Mouse (Mus musculus): ENCODE measurements around the gene Tns4. TPM values are rescaled to one million over a fixed set of nuclear protein-coding genes. Genes with fewer than 3 reads are reported as not detected.

The Tns4 gene
- total and polyA plus RNA-seq, 2 experiments from 2014 or later = 0.17 to 0.38 TPM

DNA sequence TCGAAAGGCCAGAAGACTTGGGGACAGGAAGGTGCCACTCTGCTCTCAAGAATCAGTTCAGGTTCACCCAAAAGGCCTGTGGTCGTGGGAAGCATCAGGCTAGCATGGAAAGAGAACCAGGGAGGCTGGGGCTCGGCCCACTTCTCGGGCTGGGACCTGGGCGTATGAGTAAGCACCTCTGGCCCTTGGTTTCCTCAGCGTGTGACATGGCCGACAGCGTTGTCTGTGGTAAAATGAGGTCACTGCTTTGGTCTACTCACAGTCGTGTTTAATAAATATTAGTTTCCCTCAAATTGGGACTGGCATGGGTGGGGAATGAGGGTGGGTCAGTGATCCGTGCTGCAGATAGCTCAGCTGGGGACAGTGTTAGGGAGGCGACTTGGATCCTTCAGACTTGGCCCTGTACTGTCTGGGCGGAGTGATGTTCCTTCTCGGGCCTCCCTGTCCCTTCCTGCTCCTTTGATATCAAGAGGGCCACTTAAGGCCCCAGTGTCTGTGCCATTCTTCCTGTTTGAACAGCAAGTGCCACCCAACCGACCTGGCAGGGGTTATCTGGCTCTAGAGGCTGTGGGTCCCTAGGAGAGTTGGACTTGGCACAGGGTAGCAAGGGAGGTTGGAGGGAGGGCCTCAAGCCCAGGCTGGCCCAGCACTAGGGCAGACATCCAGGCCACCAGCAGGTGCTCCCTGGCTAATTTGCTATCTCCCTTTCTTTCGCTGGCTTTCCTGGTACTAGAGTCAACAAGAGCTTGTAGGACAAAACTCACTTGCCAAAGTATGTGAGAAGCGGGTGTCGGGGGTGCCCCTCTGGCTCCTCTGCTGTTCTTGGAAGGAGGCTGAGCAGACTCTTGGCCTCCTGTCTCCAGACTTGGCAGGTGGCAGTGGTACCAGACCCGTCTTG, 38.9 kb upstream of the Tns4 start:
- no peak overlapping the region for H3K27ac ChIP-seq (ENCODE audit: low read depth, low read length)
- DNase-seq (ENCODE audit: low spot score) (no peak), ATAC-seq (ENCODE audit: low FRiP score) (no peak)
- H3K36me3 ChIP-seq (ENCODE audit: insufficient read depth, low read length) = no peaks in the 10 kb centered on the region
- no peak overlapping the region for H3K4me3 ChIP-seq (ENCODE audit: low read depth, low read length)
- no peaks in the 10 kb centered on the region for H3K9me3 ChIP-seq (ENCODE audit: low read length)
- H3K9ac ChIP-seq (replicated peaks; ENCODE audit: low read length, poor library complexity, severe bottlenecking) = no peak overlapping the region
- H3K27me3 ChIP-seq (ENCODE audit: insufficient read depth, low read length) = no peaks in the 10 kb centered on the region
- H3K4me2 ChIP-seq (ENCODE audit: low read depth, low read length, poor library complexity, severe bottlenecking) = no peak overlapping the region
- 86% methylated on average over 18 of the region's 18 CpGs for WGBS
- TF ChIP-seq CTCF (IDR thresholded peaks at IDR 0.05) = no peak
- H3K4me1 ChIP-seq (ENCODE audit: insufficient read depth, low read length) = peaks cover 7% of the 10 kb centered on the region

GRCm38 (mm10) chr11:99126482-99127253, 37.6 kb upstream of the Tns4 start:
- Histone ChIP-seq H3K36me3 (ENCODE audit: insufficient read depth, low read length) (no peaks in the 10 kb centered on the region), H3K9ac (replicated peaks; ENCODE audit: low read length, poor library complexity, severe bottlenecking) (no peak overlapping the region), H3K4me1 (ENCODE audit: insufficient read depth, low read length) (no peaks in the 10 kb centered on the region; the same call in 1 of the 2 replicates), H3K4me2 (ENCODE audit: low read depth, low read length, poor library complexity, severe bottlenecking) (no peak overlapping the region), H3K27me3 (ENCODE audit: insufficient read depth, low read length) (no peaks in the 10 kb centered on the region), H3K27ac (ENCODE audit: low read depth, low read length) (no peak overlapping the region), H3K9me3 (ENCODE audit: low read length) (no peaks in the 10 kb centered on the region), H3K4me3 (ENCODE audit: low read depth, low read length) (no peak overlapping the region)
- DNase-seq (ENCODE audit: low spot score) = no peak
- TF ChIP-seq CTCF (IDR thresholded peaks at IDR 0.05) = no peak
- ATAC-seq (ENCODE audit: low FRiP score) = no peak
- WGBS = 53% methylated on average over 5 of the region's 5 CpGs

- Histone ChIP-seq H3K27me3 (ENCODE audit: insufficient read depth, low read length) (no peaks in the 10 kb centered on the region), H3K4me3 (ENCODE audit: low read depth, low read length) (no peak overlapping the region), H3K27ac (ENCODE audit: low read depth, low read length) (no peak overlapping the region), H3K4me1 (ENCODE audit: insufficient read depth, low read length) (peaks cover 9% of the 10 kb centered on the region), H3K36me3 (ENCODE audit: insufficient read depth, low read length) (no peaks in the 10 kb centered on the region), H3K4me2 (ENCODE audit: low read depth, low read length, poor library complexity, severe bottlenecking) (no peak overlapping the region), H3K9me3 (ENCODE audit: low read length) (no peaks in the 10 kb centered on the region), H3K9ac (replicated peaks; ENCODE audit: low read length, poor library complexity, severe bottlenecking) (no peak overlapping the region)
- 38% methylated on average over 10 of the region's 10 CpGs for WGBS
- no peak for ATAC-seq (ENCODE audit: low FRiP score)
- DNase-seq (ENCODE audit: low spot score) = no peak
- no peak for TF ChIP-seq CTCF (IDR thresholded peaks at IDR 0.05)
Observed at GRCm38 (mm10) chr11:99124635-99125029, 35.5 kb upstream of the Tns4 start.

GRCm38 (mm10) chr11:99123977-99124634, 35.0 kb upstream of the Tns4 start:
- ATAC-seq (ENCODE audit: low FRiP score) = no peak
- Histone ChIP-seq H3K9me3 (ENCODE audit: low read length) (no peaks in the 10 kb centered on the region), H3K27ac (ENCODE audit: low read depth, low read length) (no peak overlapping the region), H3K4me2 (ENCODE audit: low read depth, low read length, poor library complexity, severe bottlenecking) (no peak overlapping the region), H3K9ac (replicated peaks; ENCODE audit: low read length, poor library complexity, severe bottlenecking) (no peak overlapping the region), H3K27me3 (ENCODE audit: insufficient read depth, low read length) (no peaks in the 10 kb centered on the region), H3K36me3 (ENCODE audit: insufficient read depth, low read length) (no peaks in the 10 kb centered on the region), H3K4me3 (ENCODE audit: low read depth, low read length) (no peak overlapping the region), H3K4me1 (ENCODE audit: insufficient read depth, low read length) (peaks cover 9% of the 10 kb centered on the region)
- peak; percentile 72 for TF ChIP-seq CTCF (IDR thresholded peaks at IDR 0.05)
- peak; percentile 74 for DNase-seq (ENCODE audit: low spot score)
- 39% methylated on average over 15 of the region's 15 CpGs for WGBS

DNA sequence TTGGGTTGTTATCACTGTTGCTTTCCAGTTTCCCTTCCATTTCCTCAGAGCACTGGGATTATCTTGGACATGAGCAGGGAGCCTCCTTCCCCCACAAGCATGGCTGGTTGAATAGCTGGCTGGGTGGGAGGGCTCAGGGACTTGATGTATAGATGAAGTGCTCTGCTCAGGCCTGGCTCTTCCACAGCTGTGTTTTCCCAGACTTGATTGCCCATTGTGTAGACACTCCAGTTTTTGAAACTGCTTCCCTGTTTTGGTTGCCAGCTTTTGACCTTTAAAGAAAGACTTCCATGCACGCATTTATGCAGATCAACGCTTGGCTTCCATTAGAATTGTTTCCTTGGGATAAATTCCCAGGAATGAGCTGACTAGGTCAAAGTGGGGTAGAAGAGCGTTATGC, 33.6 kb upstream of the Tns4 start:
- no peak overlapping the region for H3K4me2 ChIP-seq (ENCODE audit: low read depth, low read length, poor library complexity, severe bottlenecking)
- DNase-seq (ENCODE audit: low spot score) (no peak), ATAC-seq (ENCODE audit: low FRiP score) (no peak)
- no peaks in the 10 kb centered on the region for H3K9me3 ChIP-seq (ENCODE audit: low read length)
- H3K9ac ChIP-seq (replicated peaks; ENCODE audit: low read length, poor library complexity, severe bottlenecking) = no peak overlapping the region
- no peak overlapping the region for H3K27ac ChIP-seq (ENCODE audit: low read depth, low read length)
- TF ChIP-seq CTCF (IDR thresholded peaks at IDR 0.05) = no peak
- no peaks in the 10 kb centered on the region for H3K36me3 ChIP-seq (ENCODE audit: insufficient read depth, low read length)
- WGBS = 91% methylated on average over 3 of the region's 3 CpGs
- no peaks in the 10 kb centered on the region for H3K27me3 ChIP-seq (ENCODE audit: insufficient read depth, low read length)
- peaks cover 9% of the 10 kb centered on the region for H3K4me1 ChIP-seq (ENCODE audit: insufficient read depth, low read length)
- H3K4me3 ChIP-seq (ENCODE audit: low read depth, low read length) = no peak overlapping the region

Measured in midbrain, postnatal 0 days (tissue).